Mouse (Mus musculus) naive thymus-derived CD4-positive, alpha-beta T cell, adult 5 months (primary cell): Measurements from ENCODE around the gene Cyp4a32. TPM values are rescaled to one million over a fixed set of nuclear protein-coding genes. Genes with fewer than 3 reads are reported as not detected.

ENCODE experiments used
- polyA plus RNA-seq: library from polyadenylated mRNA; unstranded; fragments of 100-300 nt; shearing (Covaris generic); gene quantifications from one replicate; pipeline ENCODE4 v1.2.1, GENCODE M21; 2017

Cyp4a32 gene
- not detected for polyA plus RNA-seq

DNA sequence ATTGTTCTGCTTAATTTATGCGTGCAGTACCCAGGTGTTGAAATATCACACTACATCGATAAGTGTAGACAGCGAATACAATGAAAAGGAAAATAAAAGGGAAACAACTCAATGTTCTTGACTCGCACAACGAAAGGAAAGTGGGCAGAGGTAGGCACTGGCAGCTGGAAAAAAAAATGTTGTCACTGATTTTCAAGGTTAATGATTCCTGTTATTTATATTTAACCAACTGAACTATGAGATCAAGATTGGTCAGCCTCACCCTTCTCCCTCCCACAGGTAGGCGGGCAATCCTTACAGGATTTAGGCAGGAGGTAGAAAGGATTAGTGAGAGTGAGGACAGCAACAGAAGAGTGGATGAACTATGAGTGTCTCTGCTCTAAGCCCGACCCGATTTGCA is at the start of gene Cyp4a32:
Gene Cyp4a32 (plus strand): TSS at position 359 of the 400 bp plus-strand sequence.

DNA sequence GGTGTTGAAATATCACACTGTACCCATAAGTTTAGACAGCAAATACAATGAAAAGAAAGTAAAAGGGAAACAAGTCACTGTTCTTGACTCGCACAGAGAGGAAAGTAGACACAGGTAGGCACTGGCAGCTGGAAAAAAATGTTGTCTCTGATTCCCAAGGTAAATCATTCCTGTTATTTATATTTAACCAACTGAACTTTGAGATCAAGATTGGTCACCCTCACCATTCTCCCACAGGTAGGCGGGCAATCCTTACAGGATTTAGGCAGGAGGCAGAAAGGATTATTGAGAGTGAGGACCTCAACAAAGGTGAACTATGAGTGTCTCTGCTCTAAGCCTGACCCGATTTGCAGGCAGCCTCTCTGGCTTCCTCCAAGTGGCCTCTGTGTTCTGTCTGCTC is 37.4 kb upstream of the Cyp4a32 start, which contains the start of gene Cyp4a31:
Gene Cyp4a31 (plus strand): TSS at position 249 of the 400 bp plus-strand sequence.

DNA sequence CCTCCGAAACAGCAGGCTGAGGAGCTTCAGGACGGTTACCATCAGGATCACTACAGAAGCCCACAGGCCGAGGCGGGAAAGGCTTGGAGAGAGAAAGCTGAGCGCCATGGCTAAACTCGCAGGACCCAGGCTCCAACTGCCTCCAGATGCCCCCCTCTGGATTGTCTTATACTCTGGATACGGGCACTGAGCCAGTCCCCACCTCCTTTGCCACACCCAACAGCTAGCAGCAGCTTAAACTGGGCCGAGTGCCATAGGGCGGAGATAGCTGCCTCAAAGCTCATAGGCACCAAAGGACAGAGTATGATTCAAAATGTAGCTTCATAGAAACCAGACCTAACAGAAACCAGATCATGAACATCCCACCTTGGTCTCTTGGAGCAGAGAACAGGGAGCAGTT is 46.8 kb downstream of the Cyp4a32 start, which contains the start of gene Cyp4b1:
Gene Cyp4b1 (minus strand): TSS at position 144 of the 400 bp plus-strand sequence.

Other genes starting within 250 kb of the Cyp4a32 start
- not detected for gene Cyp4a12b, start 189.3 kb upstream of the Cyp4a32 start, polyA plus RNA-seq
- not detected for gene Cyp4a30b, start 148.4 kb upstream of the Cyp4a32 start, polyA plus RNA-seq
- gene Cyp4a14, start 104.8 kb upstream of the Cyp4a32 start, polyA plus RNA-seq: not detected
- not detected for gene Cyp4a10, start 82.7 kb upstream of the Cyp4a32 start, polyA plus RNA-seq
- gene Cyp4a31, start 37.3 kb upstream of the Cyp4a32 start, polyA plus RNA-seq: not detected
- gene Cyp4b1, start 46.8 kb downstream of the Cyp4a32 start, polyA plus RNA-seq: not detected
- 39.3 TPM for gene Efcab14, start 136.8 kb downstream of the Cyp4a32 start, polyA plus RNA-seq
- gene Tex38, start 180.0 kb downstream of the Cyp4a32 start, polyA plus RNA-seq: not detected
- 29.0 TPM for gene Atpaf1, start 183.8 kb downstream of the Cyp4a32 start, polyA plus RNA-seq
- gene Mob3c, start 227.1 kb downstream of the Cyp4a32 start, polyA plus RNA-seq: 28.0 TPM
- 54.4 TPM for gene Mknk1, start 238.2 kb downstream of the Cyp4a32 start, polyA plus RNA-seq